21 mouse cellular contexts compared by ENCODE assay signal in genomic region chr6:120180492-120180891, GRCm38 (mm10).
DNase-seq lines count a peak whose midpoint lies in the region; ATAC-seq and TF ChIP-seq lines count a peak whose summit lies in the region.
"Had no signal": no experiment of that assay in that cellular context is flagged by ENCODE, and none has a peak within 500 bp of the region (broad histone marks: within the 10 kb centered on the region; RNA-seq: fewer than 3 reads in every experiment).

No protein-coding gene starts in this region.

- H3K4me2 ChIP-seq in heart, postnatal 0 days (ENCODE audit: low read depth, low read length) = no peak overlapping the region
- no peak overlapping the region for H3K4me2 ChIP-seq in lung, embryonic 16.5 days (ENCODE audit: low read depth, low read length)

- TF ChIP-seq CTCF in heart, adult 2 months (IDR thresholded peaks at IDR 0.05) = no peak
- no peak for TF ChIP-seq CTCF in heart, postnatal 0 days (IDR thresholded peaks at IDR 0.05; ENCODE audit: low read depth)

- no peaks in the 10 kb centered on the region for H3K9me3 ChIP-seq in heart, postnatal 0 days (replicated peaks; ENCODE audit: control insufficient read depth, low read length)
- H3K9me3 ChIP-seq in lung, embryonic 16.5 days (ENCODE audit: control insufficient read depth, low read length) = no peaks in the 10 kb centered on the region
- H3K9me3 ChIP-seq: megakaryocyte, embryonic 14.5 days had no signal

- intact Hi-C loops in heart, adult 2 months (cut with DNase I) = no loop called here
- intact Hi-C loops in heart, postnatal 36 days (cut with DNase I) = no loop called here
- intact Hi-C loops in heart, postnatal 10 days (cut with DNase I) = no loop called here

- no peak for ATAC-seq in heart, postnatal 0 days (ENCODE audit: insufficient read depth, low read depth)
- ATAC-seq in lung, embryonic 16.5 days (ENCODE audit: low read depth) = peak; percentile 29; the same call in 1 of the 2 replicates
- ATAC-seq: forebrain, embryonic 14.5 days had no signal

- TF ChIP-seq EP300 in heart, adult 2 months (IDR thresholded peaks at IDR 0.05; ENCODE audit: insufficient read depth, low read depth, low read length) = no peak
- no peak for TF ChIP-seq EP300 in heart, postnatal 0 days (IDR thresholded peaks at IDR 0.05; ENCODE audit: low read depth)

- TF ChIP-seq POLR2A in heart, adult 2 months (IDR thresholded peaks at IDR 0.05; ENCODE audit: insufficient read depth, low read depth, low read length) = no peak

- no peak overlapping the region for H3K9ac ChIP-seq in heart, adult 2 months (ENCODE audit: low read depth, low read length)
- H3K9ac ChIP-seq in heart, postnatal 0 days (replicated peaks; ENCODE audit: low read depth, low read length) = no peak overlapping the region
- H3K9ac ChIP-seq in lung, embryonic 16.5 days (ENCODE audit: low read length) = no peak overlapping the region
- H3K9ac ChIP-seq: liver, embryonic 14.5 days had no signal

- H3K79me2 ChIP-seq in heart, adult 2 months (replicated peaks; ENCODE audit: control insufficient read depth, insufficient read depth, low read length) = no peaks in the 10 kb centered on the region

- H3K4me1 ChIP-seq in heart, adult 2 months (ENCODE audit: control insufficient read depth, insufficient read depth, low read length) = peaks cover 2% of the 10 kb centered on the region; the same call in 1 of the 2 replicates
- H3K4me1 ChIP-seq in heart, postnatal 0 days (ENCODE audit: control insufficient read depth, insufficient read depth) = peaks cover 14% of the 10 kb centered on the region; the same call in 1 of the 2 replicates
- no peaks in the 10 kb centered on the region for H3K4me1 ChIP-seq in lung, embryonic 16.5 days (replicated peaks; ENCODE audit: control insufficient read depth, insufficient read depth, low read length)

- 91% methylated on average over 4 of the region's 4 CpGs for WGBS in heart, adult 2 months
- WGBS in heart, postnatal 0 days = 79% methylated on average over 4 of the region's 4 CpGs
- 69% methylated on average over 4 of the region's 4 CpGs for WGBS in lung, embryonic 16.5 days

- H3K36me3 ChIP-seq in heart, adult 2 months (ENCODE audit: control insufficient read depth, insufficient read depth, low read length) = no peaks in the 10 kb centered on the region
- H3K36me3 ChIP-seq in heart, postnatal 0 days (replicated peaks; ENCODE audit: control insufficient read depth, insufficient read depth, low read length) = no peaks in the 10 kb centered on the region
- H3K36me3 ChIP-seq in lung, embryonic 16.5 days (ENCODE audit: control insufficient read depth, insufficient read depth, low read length) = no peaks in the 10 kb centered on the region

- peak overlapping the region; percentile 26; the same call in 1 of the 2 replicates for H3K27ac ChIP-seq in heart, adult 2 months
- peak overlapping the region; percentile 18; the same call in 1 of the 2 replicates for H3K27ac ChIP-seq in heart, postnatal 0 days (ENCODE audit: low read depth)
- H3K27ac ChIP-seq in lung, embryonic 16.5 days (ENCODE audit: low read length) = no peak overlapping the region
- H3K27ac ChIP-seq: layer of hippocampus, adult 2 months had no signal

- DNase-seq in heart, adult 2 months = no peak
- no peak for DNase-seq in heart, postnatal 36 days
- no peak for DNase-seq in heart, postnatal 0 days (ENCODE audit: low spot score)
- no peak for DNase-seq in heart, postnatal 10 days
- no peak for DNase-seq in lung, postnatal 10 days
- no peak for DNase-seq in right cerebral cortex, postnatal 25 days
- DNase-seq in ovary, adult 18-20 months (ENCODE audit: low spot score) = no peak
- DNase-seq: cerebellum, adult 8-10 months; gastrocnemius, postnatal 14 days; kidney, adult 11 months; kidney, postnatal 14 days; lung, postnatal 14 days; midbrain, embryonic 14.5 days; right cerebral cortex, postnatal 14 days; thymus, postnatal 4 days had no signal

- no peaks in the 10 kb centered on the region for H3K27me3 ChIP-seq in heart, adult 2 months (ENCODE audit: control insufficient read depth, insufficient read depth, low read length)
- H3K27me3 ChIP-seq in heart, postnatal 0 days (ENCODE audit: control insufficient read depth, insufficient read depth, low read length) = no peaks in the 10 kb centered on the region
- H3K27me3 ChIP-seq in lung, embryonic 16.5 days (ENCODE audit: control insufficient read depth, insufficient read depth, low read depth, low read length) = no peaks in the 10 kb centered on the region

- H3K4me3 ChIP-seq in heart, adult 2 months = no peak overlapping the region
- no peak overlapping the region for H3K4me3 ChIP-seq in heart, postnatal 0 days (ENCODE audit: low read depth, low read length)
- H3K4me3 ChIP-seq in lung, embryonic 16.5 days (ENCODE audit: low read length) = no peak overlapping the region
- H3K4me3 ChIP-seq: erythroblast, embryonic 14.5 days; layer of hippocampus, adult 2 months; megakaryocyte, embryonic 14.5 days had no signal
